Mouse (Mus musculus) spleen, adult 12 weeks (tissue): Measurements from ENCODE around the gene Gm47189.
"Not testable (repeated sequence)": the region's sequence is repeated elsewhere in the genome, so short reads cannot be mapped to it uniquely, and the experiment has no call there.

Experiments
- DNase-seq: peaks from one replicate; pipeline ENCODE4 v3.0.0; 2022; ENCODE audit warnings: low spot score

Gm47189 gene

DNA sequence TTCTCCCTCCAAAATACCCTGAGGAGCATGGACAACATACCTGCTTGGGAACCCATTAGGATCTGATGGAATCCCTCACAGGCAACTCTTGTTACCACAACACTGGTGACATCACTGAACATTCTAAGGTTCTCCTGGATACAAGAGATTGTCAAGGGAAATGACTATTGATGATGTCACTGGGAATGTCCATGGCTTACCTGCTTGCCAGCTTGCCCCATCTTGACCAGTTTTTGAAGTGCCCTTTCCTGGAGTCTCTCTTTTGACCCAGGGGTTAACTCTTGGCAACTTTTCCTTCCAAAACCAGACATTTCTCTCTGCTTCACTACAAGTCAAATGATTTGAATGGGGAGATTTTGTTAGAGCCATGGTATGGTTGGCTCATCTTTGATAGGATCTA lies at the start of gene Gm47189:
Gm47189 (minus strand) TSS at position 101 of the 400 bp plus-strand sequence.
- not testable (repeated sequence) for DNase-seq

DNA sequence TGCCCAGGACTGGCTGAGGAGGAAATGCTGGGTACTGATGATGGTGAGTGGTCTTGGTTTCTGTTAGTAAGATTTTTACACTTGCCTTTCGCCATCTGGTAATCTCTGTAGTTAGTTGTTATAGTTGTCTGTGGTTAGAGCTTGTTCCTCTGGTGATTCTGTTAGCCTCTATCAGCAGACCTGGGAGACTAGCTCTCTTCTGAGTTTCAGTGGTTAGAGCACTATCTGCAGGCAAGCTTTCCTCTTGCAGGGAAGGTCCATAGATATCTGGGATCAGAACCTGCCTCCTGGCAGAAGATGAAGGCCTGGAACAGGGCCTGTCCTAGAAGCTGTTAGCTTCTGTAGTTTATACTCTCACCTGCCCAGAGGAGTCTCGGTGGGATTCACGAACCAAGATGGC lies 16.3 kb downstream of the Gm47189 start:
- not testable (repeated sequence) for DNase-seq

DNA sequence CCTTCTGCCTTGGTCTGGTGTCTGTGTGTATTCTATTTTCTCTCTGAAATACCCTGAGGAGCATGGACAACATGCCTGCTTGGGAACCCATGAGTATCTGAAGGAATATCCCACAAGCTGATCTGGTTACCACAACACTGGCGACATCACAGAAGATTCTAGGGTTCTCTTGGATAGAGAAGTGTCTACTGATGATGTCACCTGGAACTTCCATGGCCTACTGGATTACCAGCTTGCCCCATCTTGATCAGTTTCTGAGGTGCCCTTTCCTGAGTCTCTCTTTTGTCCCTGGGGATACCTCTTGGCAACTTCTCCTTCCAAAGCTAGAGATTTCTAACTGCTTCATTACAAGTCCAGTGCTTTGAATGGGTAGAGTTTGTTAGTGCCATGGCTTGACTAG lies 21.7 kb downstream of the Gm47189 start, which contains the start of gene Gm7929:
Gm7929 (minus strand) TSS at position 101 of the 400 bp plus-strand sequence.
- DNase-seq: not testable (repeated sequence)

DNA sequence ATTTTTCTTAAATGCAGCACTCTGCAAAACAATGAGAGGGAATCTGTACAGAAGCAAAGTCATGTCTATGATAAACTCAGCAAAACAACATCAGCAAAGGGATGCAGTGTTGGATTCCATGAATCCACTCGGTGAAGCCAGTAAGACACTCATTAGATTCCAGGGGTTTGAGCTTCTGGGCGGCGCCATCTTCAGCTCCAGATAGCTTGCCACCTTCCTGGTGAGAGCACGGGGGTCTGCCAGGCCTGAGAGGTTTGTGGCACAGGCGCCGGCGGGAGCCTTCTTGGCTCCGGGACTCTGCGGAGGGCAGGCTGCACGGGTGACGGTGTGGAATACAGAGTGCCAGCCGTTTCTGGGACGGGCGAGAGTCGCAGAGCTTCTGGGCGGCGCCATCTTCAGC lies 48.8 kb downstream of the Gm47189 start:
- DNase-seq: not testable (repeated sequence)

DNA sequence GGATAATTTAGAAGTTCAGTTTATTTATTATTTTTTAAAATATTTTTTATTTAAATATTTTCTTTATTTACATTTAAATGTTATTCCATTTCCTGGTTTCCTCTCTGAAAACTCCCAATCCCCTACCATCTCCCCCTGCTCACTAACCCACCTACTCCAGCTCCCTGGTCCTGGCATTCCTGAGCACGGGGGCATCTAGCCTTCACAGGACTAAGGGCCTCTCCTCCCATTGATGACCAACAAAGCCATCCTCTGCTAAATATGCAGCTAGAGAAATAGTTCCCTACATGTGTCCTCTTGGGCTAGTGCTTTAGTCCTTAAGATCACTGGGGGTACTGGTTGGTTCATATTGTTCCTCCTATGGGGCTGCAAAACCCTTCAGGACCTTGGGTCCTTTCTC lies 55.1 kb downstream of the Gm47189 start:
- not testable (repeated sequence) for DNase-seq
